Mouse (Mus musculus) cerebellum, adult 2 months (tissue): ENCODE measurements at regions not wholly inside any gene's neighbourhood (a gene's known extent, or its start where the extent isn't known, plus 50 kb on each side); places are given as distances from the start of the nearest gene placed in this dataset.

Source experiments
- CTCF ChIP-seq: fragments of 200-500 bp; IDR thresholded peaks from 2 replicates; pipeline ENCODE4 v1.5.1; 2011; ENCODE audit warnings: low read depth, mild to moderate bottlenecking, control low read depth, low read length, moderate library complexity, borderline replicate concordance; ENCODE audit not compliant: insufficient read depth
- POLR2A ChIP-seq: fragments of 200-500 bp; IDR thresholded peaks from 2 replicates; pipeline ENCODE4 v1.6.1; 2011; ENCODE audit warnings: low read length, control low read depth, borderline replicate concordance; ENCODE audit not compliant: insufficient read depth

DNA sequence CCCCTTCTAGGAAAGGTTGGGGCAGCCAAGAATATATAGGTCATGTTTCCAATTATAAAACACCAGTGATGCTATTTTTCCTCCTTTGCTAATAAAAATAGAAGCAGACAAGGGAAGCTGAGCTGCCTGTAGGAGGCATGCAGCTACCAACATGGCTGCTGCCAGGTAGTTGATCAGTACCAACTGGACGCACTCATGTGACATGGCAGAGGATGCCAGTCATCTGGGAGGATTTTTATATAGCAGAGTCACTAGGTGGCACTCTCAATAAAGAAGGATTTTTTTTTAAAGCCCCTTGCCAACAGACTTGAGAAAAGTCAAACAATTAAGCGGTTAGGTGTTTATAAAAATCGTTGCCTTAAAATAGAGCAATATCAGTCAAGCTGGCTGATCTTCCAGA lies 273.5 kb downstream of the Mex3b start:
- TF ChIP-seq POLR2A (no peak), CTCF (no peak)
